Mouse (Mus musculus) neural tube, embryonic 14.5 days (tissue): ENCODE measurements around the gene Npc2. TPM values are rescaled to one million over a fixed set of nuclear protein-coding genes. Genes with fewer than 3 reads are reported as not detected.

Experiments used
- ATAC-seq: fragments of 200-750 bp; cut with Nextera tagmentation; 2 replicates; pipeline ENCODE4 v1.8.0; 2017; ENCODE audit warnings: low read depth, mild to moderate bottlenecking, moderate TSS enrichment, moderate library complexity
- H3K27ac ChIP-seq: fragments of 300-500 bp; sonication (generic); 2 replicates; pipeline ENCODE4 v1.5.1; 2014; ENCODE audit warnings: low read depth, mild to moderate bottlenecking, control low read depth, low read length, moderate library complexity, mixed read lengths
- H3K27me3 ChIP-seq: fragments of 300-500 bp; sonication (generic); 2 replicates; pipeline ENCODE4 v1.6.1; 2014; ENCODE audit warnings: low read length; ENCODE audit not compliant: control insufficient read depth, insufficient read depth
- H3K36me3 ChIP-seq: fragments of 300-500 bp; sonication (generic); 2 replicates; pipeline ENCODE4 v1.6.1; 2014; ENCODE audit warnings: low read length, mixed read lengths; ENCODE audit not compliant: control insufficient read depth, insufficient read depth
- H3K4me1 ChIP-seq: fragments of 300-500 bp; sonication (generic); 2 replicates; pipeline ENCODE4 v1.6.1; 2014; ENCODE audit warnings: low read length; ENCODE audit not compliant: control insufficient read depth, insufficient read depth
- H3K4me2 ChIP-seq: fragments of 300-500 bp; sonication (generic); 2 replicates; pipeline ENCODE4 v1.6.1; 2014; ENCODE audit warnings: mild to moderate bottlenecking, low read depth, low read length, control low read depth
- H3K4me3 ChIP-seq: fragments of 300-500 bp; sonication (generic); 2 replicates; pipeline ENCODE4 v1.5.1; 2014; ENCODE audit warnings: low read depth, low read length, control low read depth, mixed read lengths
- H3K9ac ChIP-seq: fragments of 300-500 bp; sonication (generic); replicated peaks from 2 replicates; pipeline ENCODE4 v1.6.1; 2014; ENCODE audit warnings: low read depth, mild to moderate bottlenecking, control low read depth, low read length, mixed read lengths
- H3K9me3 ChIP-seq: fragments of 300-500 bp; sonication (generic); 2 replicates; pipeline ENCODE4 v1.6.1; 2016; ENCODE audit warnings: low read length; ENCODE audit not compliant: control insufficient read depth
- WGBS: fragments of 180-500 bp; shearing (Covaris S2); extraction: QIAGEN DNeasy Blood & Tissue Kit; methylation state at CpG from one replicate; pipeline ENCODE4 v1.1.7; 2014; 5-methylcytosine and 5-hydroxymethylcytosine counted together
- polyA plus RNA-seq: library from polyadenylated mRNA; unstranded; fragments of >200 nt; fragmentation: Nextera tagmentation; extraction: Ambion mirVana; gene quantifications from 2 replicates; pipeline ENCODE4 v1.2.1, GENCODE M21; 2014

Npc2 gene
- polyA plus RNA-seq, 1 experiment from 2014 or later: 46.8 TPM

DNA sequence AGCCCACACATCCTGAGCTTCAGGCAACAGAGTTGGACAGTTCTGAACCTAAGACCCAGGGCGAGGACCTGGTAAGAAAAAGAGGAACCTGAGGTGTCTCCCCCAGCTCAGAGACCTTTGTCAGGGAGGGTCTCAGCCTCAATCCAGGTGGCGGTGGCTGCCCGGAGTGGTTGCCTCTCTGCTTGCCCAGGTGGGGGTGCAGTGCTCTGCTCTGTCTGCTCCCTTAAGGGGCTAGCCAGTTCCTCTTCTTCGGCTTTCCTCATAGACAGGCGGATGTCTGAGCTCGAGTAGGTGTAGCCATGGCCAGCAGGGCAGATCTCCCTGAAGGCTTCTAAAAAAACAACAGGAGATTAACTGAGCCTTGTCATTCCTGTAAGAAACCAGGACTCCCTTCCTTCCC is 36.1 kb upstream of the Npc2 start:
- Histone ChIP-seq H3K27me3 (no peaks in the 10 kb centered on the region), H3K4me1 (no peaks in the 10 kb centered on the region), H3K4me3 (no peak overlapping the region), H3K9me3 (no peaks in the 10 kb centered on the region), H3K4me2 (no peak overlapping the region), H3K9ac (no peak overlapping the region), H3K27ac (no peak overlapping the region), H3K36me3 (no peaks in the 10 kb centered on the region)
- WGBS: 83% methylated on average over 6 of the region's 6 CpGs
- ATAC-seq: no peak

- no peak for ATAC-seq
- H3K27me3 ChIP-seq: no peaks in the 10 kb centered on the region
- no peak overlapping the region for H3K9ac ChIP-seq
- no peak overlapping the region for H3K4me3 ChIP-seq
- no peaks in the 10 kb centered on the region for H3K9me3 ChIP-seq
- H3K27ac ChIP-seq: no peak overlapping the region
- no peak overlapping the region for H3K4me2 ChIP-seq
- H3K4me1 ChIP-seq: no peaks in the 10 kb centered on the region
- 87% methylated on average over 13 of the region's 13 CpGs for WGBS
- H3K36me3 ChIP-seq: no peaks in the 10 kb centered on the region
Measured at GRCm38 (mm10) chr12:84807351-84807750, 34.4 kb upstream of the Npc2 start.

DNA sequence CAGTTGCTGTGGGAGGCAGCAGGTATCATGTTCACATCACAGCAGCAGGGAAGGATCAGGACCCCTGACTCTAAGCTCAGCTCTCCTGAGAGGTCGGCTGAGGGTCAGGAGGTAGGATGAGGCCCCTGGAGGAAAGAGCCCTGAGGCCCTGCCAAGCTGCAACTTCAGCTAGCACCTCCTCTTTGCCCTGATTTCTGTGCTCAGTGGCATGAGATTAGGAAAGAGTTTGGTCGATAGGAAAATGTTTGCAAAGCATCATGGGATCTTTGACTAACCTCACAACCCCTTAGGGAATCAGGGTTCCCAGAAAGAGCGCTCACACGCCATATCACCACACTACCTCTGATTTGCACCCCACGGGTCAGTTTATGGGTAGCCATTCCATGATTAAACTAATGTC is 33.8 kb upstream of the Npc2 start:
- Histone ChIP-seq H3K4me1 (no peaks in the 10 kb centered on the region), H3K27ac (no peak overlapping the region), H3K9me3 (no peaks in the 10 kb centered on the region), H3K9ac (no peak overlapping the region), H3K4me2 (no peak overlapping the region), H3K36me3 (no peaks in the 10 kb centered on the region), H3K27me3 (no peaks in the 10 kb centered on the region), H3K4me3 (no peak overlapping the region)
- ATAC-seq: no peak
- WGBS: 55% methylated on average over 5 of the region's 5 CpGs

DNA sequence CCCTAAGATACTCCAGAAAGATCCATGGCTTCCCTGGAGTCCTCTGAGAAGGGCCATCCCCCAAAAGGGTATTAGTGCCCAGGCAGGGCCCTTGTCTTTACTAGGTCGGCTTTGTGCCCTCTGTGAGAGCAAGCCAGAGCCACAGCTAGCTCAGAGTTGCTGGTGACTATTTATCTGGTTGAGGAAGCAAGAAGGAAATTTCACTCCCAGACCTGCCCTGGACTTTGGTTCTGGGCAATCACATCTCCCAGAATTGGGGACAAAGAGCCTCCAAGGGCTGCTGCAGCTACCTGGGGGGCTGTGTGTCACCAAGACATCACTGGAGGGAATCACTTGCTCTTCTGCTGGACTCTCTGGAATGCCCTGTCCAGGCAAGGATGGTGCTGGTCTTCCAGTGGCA is 33.1 kb upstream of the Npc2 start:
- Histone ChIP-seq H3K4me1 (no peaks in the 10 kb centered on the region), H3K9me3 (no peaks in the 10 kb centered on the region), H3K4me2 (no peak overlapping the region), H3K27ac (no peak overlapping the region), H3K27me3 (no peaks in the 10 kb centered on the region), H3K36me3 (no peaks in the 10 kb centered on the region), H3K4me3 (no peak overlapping the region), H3K9ac (no peak overlapping the region)
- 95% methylated on average over 1 of the region's 1 CpGs for WGBS
- no peak for ATAC-seq

- no peak for ATAC-seq
- no peaks in the 10 kb centered on the region for H3K4me1 ChIP-seq
Measured at GRCm38 (mm10) chr12:84805228-84805842, 32.4 kb upstream of the Npc2 start.

GRCm38 (mm10) chr12:84802625-84803024 is 29.7 kb upstream of the Npc2 start:
- Histone ChIP-seq H3K27me3 (no peaks in the 10 kb centered on the region), H3K27ac (no peak overlapping the region), H3K4me1 (no peaks in the 10 kb centered on the region), H3K36me3 (no peaks in the 10 kb centered on the region), H3K9ac (no peak overlapping the region), H3K4me3 (no peak overlapping the region), H3K4me2 (no peak overlapping the region), H3K9me3 (no peaks in the 10 kb centered on the region)
- no peak for ATAC-seq
- 81% methylated on average over 3 of the region's 3 CpGs for WGBS

More at GRCm38 (mm10) chr12:84805228-84805842, 32.4 kb upstream of the Npc2 start:
- no peak overlapping the region for H3K27ac ChIP-seq
- H3K27me3 ChIP-seq: no peaks in the 10 kb centered on the region
- no peaks in the 10 kb centered on the region for H3K36me3 ChIP-seq
- H3K9me3 ChIP-seq: no peaks in the 10 kb centered on the region
- no peak overlapping the region for H3K9ac ChIP-seq
- no peak overlapping the region for H3K4me2 ChIP-seq
- WGBS: 82% methylated on average over 9 of the region's 9 CpGs
- H3K4me3 ChIP-seq: no peak overlapping the region

GRCm38 (mm10) chr12:84801532-84802110 is 28.7 kb upstream of the Npc2 start:
- no peak for ATAC-seq

DNA sequence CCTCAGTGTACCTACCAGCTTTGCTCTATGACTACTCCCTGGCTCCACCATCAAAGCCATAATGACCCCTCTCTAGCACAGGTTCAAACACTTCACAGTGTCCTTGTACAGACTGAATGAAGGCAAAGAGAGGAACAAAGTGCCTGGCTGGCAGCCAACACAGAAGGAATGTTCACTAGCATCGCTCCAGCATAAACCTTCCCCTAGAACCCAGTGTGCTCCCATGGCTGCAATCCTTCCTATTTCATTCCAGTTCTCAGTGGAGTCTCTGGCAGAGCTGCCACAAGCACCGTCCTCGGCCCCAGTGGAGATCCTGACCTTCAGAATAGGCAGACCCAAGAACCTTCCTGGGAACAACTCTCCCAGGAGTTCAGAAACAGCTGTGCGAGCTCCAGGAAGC is 27.5 kb upstream of the Npc2 start:
- 65% methylated on average over 4 of the region's 4 CpGs for WGBS

More at GRCm38 (mm10) chr12:84801532-84802110, 28.7 kb upstream of the Npc2 start:
- H3K4me2 ChIP-seq: no peak overlapping the region
- no peaks in the 10 kb centered on the region for H3K27me3 ChIP-seq
- no peaks in the 10 kb centered on the region for H3K4me1 ChIP-seq
- H3K9me3 ChIP-seq: no peaks in the 10 kb centered on the region
- H3K36me3 ChIP-seq: no peaks in the 10 kb centered on the region
- 92% methylated on average over 13 of the region's 13 CpGs for WGBS
- no peak overlapping the region for H3K4me3 ChIP-seq
- no peak overlapping the region for H3K9ac ChIP-seq
- H3K27ac ChIP-seq: no peak overlapping the region

DNA sequence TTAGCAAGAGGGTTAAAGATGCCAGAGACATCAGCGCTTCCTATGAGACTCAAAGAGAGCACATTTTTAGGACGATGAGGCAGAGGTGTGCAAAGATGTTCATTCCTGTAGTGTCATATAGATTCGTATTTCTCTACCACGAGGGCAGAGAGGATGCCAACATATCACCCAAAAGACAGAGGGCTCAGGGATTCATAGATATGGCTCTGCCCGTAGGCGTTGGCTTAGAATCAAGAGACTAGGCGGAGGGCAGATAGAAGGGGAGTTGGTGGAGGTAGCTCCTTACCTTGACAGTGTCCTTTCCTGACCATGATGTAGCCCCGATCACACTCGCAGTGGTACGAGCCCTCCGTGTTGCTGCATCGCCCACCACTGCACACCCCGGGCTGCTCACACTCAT is 26.1 kb upstream of the Npc2 start:
- no peak for ATAC-seq
- WGBS: 95% methylated on average over 13 of the region's 13 CpGs
- Histone ChIP-seq H3K4me2 (no peak overlapping the region), H3K9me3 (no peaks in the 10 kb centered on the region), H3K9ac (no peak overlapping the region), H3K4me1 (no peaks in the 10 kb centered on the region), H3K27ac (no peak overlapping the region), H3K27me3 (no peaks in the 10 kb centered on the region), H3K4me3 (no peak overlapping the region), H3K36me3 (no peaks in the 10 kb centered on the region)

More for the DNA sequence above, 27.5 kb upstream of the Npc2 start:
- Histone ChIP-seq H3K27me3 (no peaks in the 10 kb centered on the region), H3K9me3 (no peaks in the 10 kb centered on the region), H3K4me2 (no peak overlapping the region), H3K9ac (no peak overlapping the region), H3K4me1 (no peaks in the 10 kb centered on the region), H3K27ac (no peak overlapping the region), H3K4me3 (no peak overlapping the region), H3K36me3 (no peaks in the 10 kb centered on the region)
- ATAC-seq: no peak
